Mouse (Mus musculus): ENCODE data around the gene Agtr1b. TPM values are rescaled to one million over a fixed set of nuclear protein-coding genes. Genes with fewer than 3 reads are reported as not detected.

The Agtr1b gene
- polyA plus RNA-seq (2012; rRNA removed; ENCODE audit: low replicate concordance) = not detected in 2 replicates

DNA sequence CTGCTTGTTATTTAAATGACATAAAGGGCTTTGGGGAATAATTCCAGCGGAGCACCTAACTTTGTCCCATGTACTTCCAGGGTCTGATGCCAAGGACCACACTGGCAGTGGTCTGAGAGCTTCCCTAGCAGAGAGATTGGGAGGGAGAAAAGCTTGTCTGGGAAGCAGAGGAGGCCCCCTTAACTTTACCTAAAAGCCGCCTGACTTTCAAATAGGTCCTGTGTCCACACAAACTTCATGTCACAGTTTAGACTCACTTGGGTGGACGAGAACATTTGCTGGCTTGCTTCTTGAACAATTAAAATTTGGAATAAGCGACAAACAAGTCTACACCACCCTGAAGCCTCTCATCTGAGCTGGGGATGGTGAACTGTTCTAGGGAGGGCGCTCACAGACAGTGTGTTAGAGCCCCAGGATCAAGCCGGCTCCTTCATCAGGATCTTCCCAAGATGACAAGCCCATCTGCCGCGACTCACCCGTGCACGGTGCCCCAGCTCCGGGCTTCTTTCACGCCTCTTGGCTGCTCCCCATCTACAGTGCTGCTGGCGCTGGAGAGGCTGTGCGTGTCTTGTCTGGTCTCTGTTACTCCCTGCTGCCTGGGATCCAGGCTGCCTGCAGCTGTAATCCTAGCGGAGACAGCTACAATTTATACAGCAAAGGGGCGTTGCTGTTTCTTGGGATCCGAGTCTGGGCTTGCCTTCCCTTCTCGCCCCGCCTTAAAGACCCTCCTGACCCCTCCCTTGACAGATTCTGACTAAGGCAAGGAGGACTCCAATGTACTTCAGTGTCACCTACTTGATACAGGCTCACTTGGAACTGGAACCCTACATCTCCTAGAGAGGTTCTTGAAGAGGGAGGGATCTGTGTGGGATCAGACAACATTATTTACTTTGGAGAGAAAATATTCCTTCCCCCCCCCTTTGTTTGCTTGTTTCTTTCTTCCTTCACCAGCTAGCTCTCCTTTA, at the start of gene Agtr1b:
Gene Agtr1b (minus strand): TSS at position 620 of the 965 bp plus-strand sequence.

DNA sequence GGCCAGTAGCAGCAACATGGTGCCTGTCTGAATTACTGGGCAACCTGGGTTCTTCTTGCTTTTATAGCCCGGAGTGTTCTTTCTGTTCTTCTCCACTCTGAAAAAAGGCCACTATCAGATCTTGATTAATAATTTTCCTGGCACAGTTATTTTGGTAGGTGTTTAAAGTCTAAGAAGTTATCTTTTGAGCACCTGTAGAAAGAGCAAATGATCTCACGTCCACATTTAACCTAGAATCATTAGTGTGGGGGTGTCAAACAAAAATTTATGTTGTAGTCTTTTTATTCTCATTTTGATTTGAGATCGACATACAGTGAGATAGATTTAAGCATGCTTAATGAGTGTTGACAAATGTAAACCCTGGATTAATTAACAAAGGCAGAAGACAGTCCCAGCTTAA, 91.3 kb downstream of the Agtr1b start, which contains the start of gene Cpb1:
Gene Cpb1 (minus strand): TSS at position 101 of the 400 bp plus-strand sequence.

Other genes with a start within 250 kb of the Agtr1b start
- gene Gyg, start 211.9 kb downstream of the Agtr1b start, polyA plus RNA-seq (2012; rRNA removed; ENCODE audit: low replicate concordance) = 28.3 and 129 TPM in 2 replicates
- gene Cpa3, start 125.0 kb downstream of the Agtr1b start, polyA plus RNA-seq (2012; rRNA removed; ENCODE audit: low replicate concordance) = 6.6 and 24.4 TPM in 2 replicates
- gene Cpb1, start 91.4 kb downstream of the Agtr1b start, polyA plus RNA-seq (2012; rRNA removed; ENCODE audit: low replicate concordance) = 0.33 TPM in 1 of 2 replicates, not detected in the other

All from mammary gland, adult 2 months (tissue).